Mouse (Mus musculus) left cerebral cortex, adult 18-20 months (tissue): ENCODE measurements at regions not wholly inside any gene's neighbourhood (a gene's known extent, or its start where the extent isn't known, plus 50 kb on each side); places are given as distances from the start of the nearest gene placed in this dataset.
A peak's percentile ranks its signal among the peaks of the same experiment; 100 is the strongest.

Source experiments
- DNase-seq, 2 experiments: peaks; one replicate each; pipeline ENCODE4 v3.0.0; 2021 to 2022; ENCODE audit warnings: low spot score in 2 of 2, mixed read lengths in 1 of 2

DNA sequence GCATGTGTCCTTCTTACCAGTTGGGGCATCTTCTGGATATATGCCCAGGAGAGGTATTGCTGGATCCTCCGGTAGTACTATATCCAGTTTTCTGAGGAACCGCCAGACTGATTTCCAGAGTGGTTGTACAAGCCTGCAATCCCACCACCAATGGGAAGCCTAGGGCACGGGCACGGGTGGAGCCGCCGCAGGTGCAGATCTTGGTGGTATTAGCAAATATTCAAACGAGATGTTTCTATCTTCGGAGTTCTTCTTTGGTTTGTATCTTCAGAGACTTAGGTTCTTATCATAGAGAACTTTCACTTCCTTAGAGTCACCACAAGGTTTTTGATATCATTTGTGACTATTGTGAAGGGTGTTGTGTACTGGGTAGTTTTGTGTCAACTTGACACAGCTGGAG, 103.1 kb downstream of the Btbd35f12 start:
- DNase-seq = peak; percentile 9 to 42
